Mouse (Mus musculus) left cerebral cortex, postnatal 36 days (tissue): ENCODE results near the gene Ren1. TPM values are rescaled to one million over a fixed set of nuclear protein-coding genes. Genes with fewer than 3 reads are reported as not detected.

Experiments used
- DNase-seq, 2 experiments: peaks; one replicate each; pipeline ENCODE4 v3.0.0; 2021 to 2022; ENCODE audit warnings: low spot score in 2 of 2, mixed read lengths in 1 of 2
- intact Hi-C: fragments of 180-260 bp; cut with DNase I; formaldehyde crosslinking; loops from one replicate; pipeline ENCODE4 v1.15.1; 2025
- total RNA-seq, 2 experiments: library from RNA; stranded (reverse); gene quantifications; 2 replicates each; pipeline ENCODE4 v1.2.3; 2021

Gene Ren1
- total RNA-seq, 2 experiments from 2014 or later: not detected

DNA sequence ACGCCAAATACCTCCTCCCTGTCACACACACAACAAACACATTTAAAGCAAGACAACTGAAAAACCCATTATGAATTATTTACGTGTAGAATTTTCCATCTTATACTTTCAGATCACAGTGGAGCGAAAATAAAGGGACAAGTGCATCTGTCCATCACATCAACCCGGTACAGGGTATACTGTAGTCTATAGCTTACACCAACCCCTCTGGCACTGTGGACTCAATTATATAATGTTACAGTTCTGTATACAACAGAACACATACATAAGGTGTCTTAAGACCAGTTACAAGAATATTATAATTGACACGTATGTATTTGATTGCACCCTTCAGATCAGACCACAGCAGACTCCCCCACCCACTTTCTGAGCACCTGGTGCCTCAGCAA lies 46.8 kb downstream of the Ren1 start:
- no peak for DNase-seq
- intact Hi-C loops: no loop called here

- no peak for DNase-seq
- intact Hi-C loops: no loop called here
Measured at GRCm38 (mm10) chr1:133397483-133398237, 47.4 kb downstream of the Ren1 start.

- no peak for DNase-seq
- intact Hi-C loops: no loop called here
Measured at GRCm38 (mm10) chr1:133400014-133400725, 49.9 kb downstream of the Ren1 start.

DNA sequence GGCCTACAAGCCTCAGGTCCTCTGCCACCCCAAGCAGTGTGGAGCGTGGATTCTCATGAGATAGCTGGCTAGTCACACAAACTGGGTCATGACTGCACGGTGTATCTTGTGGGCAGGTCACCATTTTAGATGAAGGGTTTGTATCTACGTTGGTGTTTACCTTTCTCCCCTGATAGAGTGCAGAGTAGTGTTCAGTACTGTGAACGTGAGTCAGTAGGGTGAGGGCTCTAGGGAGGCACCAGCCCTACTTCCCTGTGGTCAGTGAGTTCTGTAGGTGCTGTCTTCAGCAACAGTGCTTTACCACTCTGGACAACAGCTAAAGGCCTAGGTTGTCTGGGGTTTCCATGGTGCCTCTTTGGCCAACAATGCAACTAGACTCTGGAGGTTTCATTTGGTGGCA lies 53.7 kb downstream of the Ren1 start:
- intact Hi-C loops: no loop called here
- DNase-seq: no peak

DNA sequence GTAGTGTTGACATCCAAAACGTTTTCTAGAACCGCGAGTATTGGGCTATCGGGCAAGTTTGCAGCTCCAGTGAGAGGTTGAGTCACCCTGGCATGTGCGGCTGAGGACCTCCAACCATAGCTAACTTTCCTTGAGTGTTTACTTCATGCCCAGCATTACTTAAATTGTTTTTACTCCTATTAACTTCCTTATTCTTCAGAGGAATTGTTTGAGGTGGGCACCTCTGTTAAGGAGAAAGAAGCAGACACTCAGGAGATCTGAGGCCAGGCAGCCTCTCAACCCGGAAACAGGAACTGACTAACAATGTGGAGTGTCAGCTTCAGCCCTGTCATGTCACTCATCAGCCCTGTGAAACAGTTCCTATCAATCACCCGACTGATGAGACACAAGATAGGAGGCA lies 56.3 kb downstream of the Ren1 start:
- intact Hi-C loops: no loop called here
- DNase-seq: no peak

- intact Hi-C loops: no loop called here
- no peak for DNase-seq
Measured at GRCm38 (mm10) chr1:133407436-133407835, 57.1 kb downstream of the Ren1 start.

GRCm38 (mm10) chr1:133408321-133408720 lies 58.0 kb downstream of the Ren1 start:
- intact Hi-C loops: no loop called here
- DNase-seq: no peak

GRCm38 (mm10) chr1:133408880-133409516 lies 58.7 kb downstream of the Ren1 start:
- DNase-seq: no peak
- intact Hi-C loops: no loop called here

DNA sequence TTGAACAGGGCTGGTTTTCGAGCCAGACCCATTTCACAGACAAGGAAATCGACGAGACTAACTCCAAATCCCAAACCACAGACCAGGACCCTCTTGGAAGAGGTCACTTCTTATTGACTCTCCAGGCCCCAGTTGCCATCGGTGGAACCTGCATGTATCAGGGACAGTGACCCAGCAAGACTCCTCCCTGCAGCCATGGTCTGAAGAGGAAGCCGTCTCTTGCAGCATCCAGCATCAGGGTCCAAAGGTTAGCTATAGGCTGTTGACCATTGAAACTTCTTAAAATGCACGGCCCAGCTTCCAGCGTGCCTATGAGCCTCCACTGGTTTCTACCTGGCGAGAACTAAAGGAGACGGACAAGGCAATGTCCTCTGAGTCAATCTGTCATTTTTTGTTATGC lies 59.5 kb downstream of the Ren1 start:
- intact Hi-C loops: no loop called here
- DNase-seq: no peak

Other genes starting within 250 kb of the Ren1 start
- gene Ppp1r15b, start 219.4 kb upstream of the Ren1 start, total RNA-seq: 10 to 100 TPM; 41.7 to 42.4 TPM
- 10 to 100 TPM; 66.5 to 87.4 TPM for gene Plekha6, start 186.3 kb upstream of the Ren1 start, total RNA-seq
- gene Golt1a, start 40.7 kb upstream of the Ren1 start, total RNA-seq: 1 to 10 TPM in 1 of 2 experiments, under 1 TPM in 1; 0.48 to 2.0 TPM
- gene Kiss1, start 28.6 kb upstream of the Ren1 start, total RNA-seq: not detected
- 10 to 100 TPM in 1 of 2 experiments, 1 to 10 TPM in 1; 7.8 to 10.2 TPM for gene Etnk2, start 13.1 kb downstream of the Ren1 start, total RNA-seq
- 10 to 100 TPM in 1 of 2 experiments, 1 to 10 TPM in 1; 8.3 to 12.0 TPM for gene Sox13, start 73.9 kb downstream of the Ren1 start, total RNA-seq